8 mouse cellular contexts compared by ENCODE assay signal in genomic region chr2:90745053-90745678, GRCm38 (mm10). TPM values are rescaled to one million over a fixed set of nuclear protein-coding genes. Genes with fewer than 3 reads are reported as not detected.
DNase-seq lines count a peak whose midpoint lies in the region; ATAC-seq and TF ChIP-seq lines count a peak whose summit lies in the region.

TSS of gene Fnbp4 (plus strand) at chr2:90745370.

- H3K9ac ChIP-seq in hindbrain, postnatal 0 days (replicated peaks; ENCODE audit: low read length): peak within 1 kb of the TSS; percentile 98

- no peaks in the 10 kb centered on the region for H3K27me3 ChIP-seq in hindbrain, postnatal 0 days (ENCODE audit: insufficient read depth, low read length)

- no peaks in the 10 kb centered on the region for H3K36me3 ChIP-seq in hindbrain, postnatal 0 days (ENCODE audit: insufficient read depth, low read length)

- peak within 1 kb of the TSS; percentile 85 for H3K4me2 ChIP-seq in hindbrain, postnatal 0 days (ENCODE audit: low read depth, low read length)

- intact Hi-C loops in gastrocnemius, adult 2 months (cut with DNase I): no loop called here
- intact Hi-C loops in left cerebral cortex, adult 2 months (cut with DNase I): loop anchor here (5.0 kb wide), 1 partner anchor 273 kb away; no protein-coding TSS in a partner anchor

- H3K27ac ChIP-seq in gastrocnemius, adult 2 months: peak within 1 kb of the TSS; percentile 95
- peak within 1 kb of the TSS; percentile 99 for H3K27ac ChIP-seq in hindbrain, postnatal 0 days
- peak within 1 kb of the TSS; percentile 98 for H3K27ac ChIP-seq in left cerebral cortex, adult 2 months

- no peaks in the 10 kb centered on the region for H3K9me3 ChIP-seq in hindbrain, postnatal 0 days (ENCODE audit: low read length)

- peak; percentile 100 for DNase-seq in ZHBTc4 (ENCODE audit: low read depth, low spot score)
- peak; percentile 98 for DNase-seq in gastrocnemius, adult 2 months
- peak; percentile 100 for DNase-seq in hindbrain, postnatal 0 days (ENCODE audit: low spot score)
- DNase-seq in left cerebral cortex, adult 2 months (ENCODE audit: extremely low spot score in 1 of 2, low spot score in 2 of 2): peak; percentile 98 to 99
- DNase-seq in right cerebral cortex, adult 2 months (ENCODE audit: low spot score in 2 of 2): peak; percentile 98 to 99
- DNase-seq in urinary bladder, postnatal 14 days (ENCODE audit: low spot score): peak; percentile 98

- WGBS in hindbrain, postnatal 0 days: under 1% methylated on average over 44 of the region's 44 CpGs

- peak within 1 kb of the TSS; percentile 81 for H3K4me3 ChIP-seq in gastrocnemius, adult 2 months
- peak within 1 kb of the TSS; percentile 98 for H3K4me3 ChIP-seq in hindbrain, postnatal 0 days (ENCODE audit: low read length)
- peak within 1 kb of the TSS; percentile 85 for H3K4me3 ChIP-seq in left cerebral cortex, adult 2 months

- H3K4me1 ChIP-seq in hindbrain, postnatal 0 days (ENCODE audit: insufficient read depth, low read length): peaks cover 6% of the 10 kb centered on the region; the same call in 1 of the 2 replicates

- TF ChIP-seq CTCF in gastrocnemius, adult 2 months (IDR thresholded peaks at IDR 0.05): no peak
- peak; percentile 24 for TF ChIP-seq CTCF in hindbrain, postnatal 0 days (IDR thresholded peaks at IDR 0.05; ENCODE audit: low read depth)
- TF ChIP-seq CTCF in left cerebral cortex, adult 2 months (IDR thresholded peaks at IDR 0.05): no peak; the same call in 1 of the 2 replicates

- peak; percentile 99 for ATAC-seq in common myeloid progenitor, adult 5-6 weeks (replicated peaks; ENCODE audit: low read depth, poor library complexity, severe bottlenecking)
- peak; percentile 100 for ATAC-seq in hindbrain, postnatal 0 days
- ATAC-seq in megakaryocyte, adult 5-6 weeks (ENCODE audit: poor library complexity, severe bottlenecking): peak; percentile 94

RNA-seq across cellular contexts. Expression of gene Fnbp4, which starts in this region (rescaled TPM):
- total RNA-seq in common myeloid progenitor, adult 5-6 weeks (2017): 148 and 165 TPM in 2 replicates
- 10 to 100 TPM; 17.9 to 19.7 TPM for total RNA-seq in gastrocnemius, adult 2 months (2021)
- total RNA-seq in hindbrain, postnatal 0 days (2014; rRNA removed): 55.9 and 67.7 TPM in 2 replicates
- polyA plus RNA-seq in hindbrain, postnatal 0 days (2015; fragmentation: Nextera tagmentation; extraction: Ambion mirVana): 51.3 and 56.7 TPM in 2 replicates
- total RNA-seq in left cerebral cortex, adult 2 months (2021): 10 to 100 TPM; 63.1 to 72.4 TPM
- 73.0 and 77.6 TPM in 2 replicates for total RNA-seq in megakaryocyte, adult 5-6 weeks (2015)
- total RNA-seq in megakaryocyte, adult 5-6 weeks (2017): 119 and 139 TPM in 2 replicates

Comparison
In these comparisons a context has a peak if more than half of its experiments do, and no peak if none do; other contexts are left out.
1. Peak in every context shown above with its lines: DNase-seq, ATAC-seq, H3K4me3 ChIP-seq and H3K27ac ChIP-seq.